Mouse (Mus musculus) E14TG2a.4 (cell line): ENCODE data around the gene Ssbp2.

ENCODE experiments used
- H3K27me3 ChIP-seq: 2 replicates; pipeline ENCODE4 v1.6.1; 2014; ENCODE audit warnings: low read length, control low read depth; ENCODE audit not compliant: insufficient read depth
- H3K36me3 ChIP-seq: 2 replicates; pipeline ENCODE4 v1.6.1; 2014; ENCODE audit warnings: low read length, control low read depth; ENCODE audit not compliant: insufficient read depth
- H3K4me1 ChIP-seq: replicated peaks from 2 replicates; pipeline ENCODE4 v1.6.1; 2014; ENCODE audit warnings: low read depth, low read length, control low read depth
- H3K4me3 ChIP-seq: replicated peaks from 2 replicates; pipeline ENCODE4 v1.5.1; 2014; ENCODE audit warnings: mild to moderate bottlenecking, low read length
- H3K9me3 ChIP-seq: 2 replicates; pipeline ENCODE4 v1.6.1; 2014; ENCODE audit warnings: low read length, control low read depth
- CTCF ChIP-seq: conservative IDR thresholded peaks from 2 replicates; pipeline ENCODE4 v1.5.1; 2014; ENCODE audit warnings: low read length
- NANOG ChIP-seq: IDR thresholded peaks from 2 replicates; pipeline ENCODE4 v1.6.1; 2014; ENCODE audit warnings: borderline replicate concordance, low read length, mixed read lengths
- POU5F1 ChIP-seq: IDR thresholded peaks from 2 replicates; pipeline ENCODE4 v1.6.1; 2014; ENCODE audit warnings: low read length, borderline replicate concordance

The Ssbp2 gene

DNA sequence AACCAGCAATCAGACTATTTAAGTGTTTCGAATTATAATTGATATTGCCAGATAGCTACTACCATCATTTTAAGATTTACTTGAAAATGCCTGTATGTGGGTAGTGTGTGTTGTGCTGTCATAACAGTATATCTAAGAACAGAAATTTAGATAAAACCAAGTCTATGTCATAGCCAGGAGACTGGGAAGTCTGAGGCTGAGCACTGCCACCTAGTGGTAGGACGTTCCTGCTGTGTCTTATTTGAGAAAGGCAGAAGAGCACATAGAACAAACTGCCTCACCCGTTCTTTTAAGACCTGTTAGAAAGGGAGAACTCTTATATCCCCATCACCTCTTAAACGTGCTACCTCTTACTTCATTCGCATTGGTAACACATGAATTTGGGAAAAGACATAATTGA is 176.7 kb downstream of the Ssbp2 start:
- no peaks in the 10 kb centered on the region for H3K27me3 ChIP-seq
- H3K4me3 ChIP-seq: no peak overlapping the region
- TF ChIP-seq POU5F1 (no peak), CTCF (peak; percentile 81), NANOG (no peak)
- H3K36me3 ChIP-seq: no peaks in the 10 kb centered on the region
- H3K9me3 ChIP-seq: no peaks in the 10 kb centered on the region
- no peaks in the 10 kb centered on the region for H3K4me1 ChIP-seq

DNA sequence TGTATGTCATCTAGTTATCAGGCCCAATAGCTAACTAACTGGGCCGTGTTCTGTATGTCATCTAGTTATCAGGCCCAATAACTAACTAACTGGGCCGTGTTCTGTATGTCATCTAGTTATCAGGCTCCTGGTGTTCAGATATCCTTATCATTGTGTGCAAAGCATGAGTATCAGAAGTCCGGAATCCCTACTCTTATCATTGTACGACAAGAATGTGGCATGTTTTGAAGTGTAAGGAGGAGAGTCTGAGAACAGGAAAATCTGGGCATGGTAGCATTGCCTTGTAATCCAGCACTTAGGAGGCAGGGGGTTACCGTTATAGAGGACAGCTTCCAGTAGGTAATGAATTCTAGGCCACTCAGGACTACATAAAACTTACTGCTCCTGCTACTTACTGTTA is 178.8 kb downstream of the Ssbp2 start:
- H3K9me3 ChIP-seq: no peaks in the 10 kb centered on the region
- H3K4me1 ChIP-seq: no peaks in the 10 kb centered on the region
- TF ChIP-seq NANOG (no peak), CTCF (no peak), POU5F1 (no peak)
- H3K4me3 ChIP-seq: no peak overlapping the region
- no peaks in the 10 kb centered on the region for H3K36me3 ChIP-seq
- H3K27me3 ChIP-seq: no peaks in the 10 kb centered on the region

DNA sequence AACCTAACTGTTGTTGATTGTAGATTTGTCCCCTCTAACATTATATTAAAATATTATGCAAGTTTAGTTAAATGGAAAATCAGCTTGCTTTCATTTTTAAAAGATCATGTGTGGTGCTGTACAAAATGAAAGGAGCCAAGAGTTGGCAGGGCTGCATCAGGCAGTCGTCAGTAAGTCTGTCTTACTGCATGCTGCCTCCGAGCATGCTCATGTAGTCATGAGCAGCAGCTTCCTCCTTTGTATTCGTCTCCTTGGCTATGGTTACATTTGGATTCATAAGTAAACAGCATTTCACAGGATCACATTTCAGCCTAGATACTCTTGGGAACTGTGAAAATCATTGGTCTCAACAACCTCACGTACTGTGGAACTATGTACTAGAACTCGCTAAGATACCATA is 180.1 kb downstream of the Ssbp2 start:
- no peaks in the 10 kb centered on the region for H3K36me3 ChIP-seq
- no peaks in the 10 kb centered on the region for H3K27me3 ChIP-seq
- TF ChIP-seq CTCF (no peak), POU5F1 (no peak), NANOG (no peak)
- no peak overlapping the region for H3K4me3 ChIP-seq
- H3K4me1 ChIP-seq: no peaks in the 10 kb centered on the region
- no peaks in the 10 kb centered on the region for H3K9me3 ChIP-seq

GRCm38 (mm10) chr13:91648240-91648639 is 188.2 kb downstream of the Ssbp2 start:
- H3K27me3 ChIP-seq: no peaks in the 10 kb centered on the region
- TF ChIP-seq NANOG: no peak
- TF ChIP-seq CTCF: no peak
- TF ChIP-seq POU5F1: no peak
- H3K4me1 ChIP-seq: peaks cover 10% of the 10 kb centered on the region; the same call in 1 of the 2 replicates
- no peaks in the 10 kb centered on the region for H3K36me3 ChIP-seq
- H3K4me3 ChIP-seq: no peak overlapping the region
- no peaks in the 10 kb centered on the region for H3K9me3 ChIP-seq

DNA sequence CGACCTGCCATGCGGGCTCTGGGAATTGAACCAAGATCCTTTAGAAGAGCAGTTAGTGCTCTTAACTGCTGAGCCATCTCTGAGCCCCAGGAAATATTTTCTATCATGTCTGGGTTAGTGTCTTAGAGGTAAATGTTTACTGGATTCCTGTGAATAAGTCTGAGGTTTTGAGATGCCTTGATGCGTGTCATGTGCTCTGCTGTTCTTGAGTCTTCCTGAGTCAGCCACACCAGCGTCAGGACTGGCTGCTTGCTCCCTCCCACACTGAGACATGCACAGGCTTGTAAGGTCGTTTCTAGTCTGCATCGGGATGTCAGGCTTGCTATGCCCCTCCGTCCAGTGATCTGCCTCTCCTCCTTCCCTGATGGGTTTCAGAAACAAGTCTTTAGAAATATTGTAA is 189.8 kb downstream of the Ssbp2 start:
- H3K9me3 ChIP-seq: no peaks in the 10 kb centered on the region
- no peak overlapping the region for H3K4me3 ChIP-seq
- H3K4me1 ChIP-seq: peaks cover 10% of the 10 kb centered on the region; the same call in 1 of the 2 replicates
- no peaks in the 10 kb centered on the region for H3K27me3 ChIP-seq
- H3K36me3 ChIP-seq: no peaks in the 10 kb centered on the region
- TF ChIP-seq POU5F1 (no peak), CTCF (no peak), NANOG (no peak)

DNA sequence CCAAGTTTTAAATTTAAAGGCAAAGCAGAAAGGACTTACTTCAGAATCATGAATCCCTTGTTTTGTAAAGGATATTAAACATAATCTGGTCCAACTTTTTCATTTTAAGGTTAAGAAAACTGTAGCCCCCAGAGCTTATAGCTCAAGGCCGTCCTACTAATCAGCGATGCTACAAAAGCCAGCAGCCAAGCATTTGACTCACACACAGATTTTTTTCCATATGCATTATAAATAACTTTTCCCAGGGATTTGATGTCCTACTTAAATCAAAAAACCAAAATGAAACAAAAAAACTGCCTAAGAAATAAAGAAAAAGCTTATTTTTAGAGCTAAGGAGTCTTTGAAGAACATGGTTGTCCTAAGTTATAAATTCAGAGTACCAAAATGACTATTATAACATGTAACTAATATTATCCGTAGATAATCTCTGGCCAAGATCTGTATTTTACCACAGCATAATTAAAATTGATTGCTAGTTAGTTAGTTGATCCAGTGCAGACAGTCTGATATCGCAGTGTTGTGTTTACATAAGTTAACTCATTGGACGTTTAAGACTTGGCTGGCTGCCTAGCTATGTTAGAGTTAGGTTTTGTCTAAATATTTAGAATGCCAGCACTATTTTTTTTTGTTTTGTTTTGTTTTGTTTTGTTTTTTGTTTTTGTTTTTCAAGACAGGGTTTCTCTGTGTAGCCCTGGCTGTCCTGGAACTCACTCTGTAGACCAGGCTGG is 201.1 kb downstream of the Ssbp2 start:
- H3K4me1 ChIP-seq: no peaks in the 10 kb centered on the region
- no peaks in the 10 kb centered on the region for H3K27me3 ChIP-seq
- H3K9me3 ChIP-seq: no peaks in the 10 kb centered on the region
- H3K4me3 ChIP-seq: no peak overlapping the region
- TF ChIP-seq CTCF (no peak), POU5F1 (no peak), NANOG (no peak)
- no peaks in the 10 kb centered on the region for H3K36me3 ChIP-seq

DNA sequence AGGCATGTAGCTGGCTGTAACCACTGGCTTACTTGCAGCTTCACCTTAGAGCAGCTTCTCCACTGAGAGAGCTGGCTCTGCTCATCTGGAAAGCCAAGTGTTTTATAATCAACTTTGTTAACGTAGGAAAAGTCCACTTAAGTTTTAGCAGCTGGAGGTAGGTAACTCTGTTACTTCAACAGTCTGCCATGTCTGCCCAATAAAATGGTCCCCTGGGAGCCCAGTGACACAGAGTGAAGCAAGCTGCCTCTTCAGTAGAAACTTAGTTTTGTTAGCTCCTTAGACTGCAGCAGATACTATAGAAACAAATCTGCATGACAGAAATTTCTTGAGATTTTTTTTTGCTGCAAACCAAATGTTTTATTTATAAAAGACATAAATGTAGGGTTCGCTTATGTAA is 202.7 kb downstream of the Ssbp2 start:
- no peak overlapping the region for H3K4me3 ChIP-seq
- H3K4me1 ChIP-seq: no peaks in the 10 kb centered on the region
- TF ChIP-seq NANOG (no peak), POU5F1 (no peak), CTCF (no peak)
- H3K36me3 ChIP-seq: no peaks in the 10 kb centered on the region
- H3K9me3 ChIP-seq: no peaks in the 10 kb centered on the region
- H3K27me3 ChIP-seq: no peaks in the 10 kb centered on the region

DNA sequence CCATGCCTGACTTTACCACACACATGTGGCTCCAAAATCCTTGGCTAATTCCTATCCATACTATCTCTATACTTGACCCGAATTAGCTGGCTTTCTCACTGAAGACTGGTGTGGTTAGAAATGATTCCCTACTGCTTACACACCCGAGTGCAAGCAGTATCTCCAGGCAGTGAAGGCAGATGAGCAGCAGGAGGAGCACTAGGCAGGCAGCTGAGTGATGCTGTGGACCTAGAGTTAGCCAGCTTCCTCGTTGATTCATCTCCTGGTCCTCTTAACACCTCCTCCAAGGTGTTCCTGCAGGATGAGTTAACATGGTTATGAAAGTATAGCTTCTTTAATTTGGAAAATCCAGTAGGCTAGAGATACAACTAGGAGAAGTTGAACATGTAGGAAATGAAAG is 213.2 kb downstream of the Ssbp2 start:
- no peak for TF ChIP-seq POU5F1
- TF ChIP-seq NANOG: no peak
- no peak for TF ChIP-seq CTCF
- Histone ChIP-seq H3K4me1 (no peaks in the 10 kb centered on the region), H3K36me3 (no peaks in the 10 kb centered on the region), H3K4me3 (no peak overlapping the region), H3K27me3 (no peaks in the 10 kb centered on the region), H3K9me3 (no peaks in the 10 kb centered on the region)

GRCm38 (mm10) chr13:91680764-91681437 is 220.8 kb downstream of the Ssbp2 start:
- no peaks in the 10 kb centered on the region for H3K4me1 ChIP-seq
- no peak for TF ChIP-seq CTCF
- TF ChIP-seq POU5F1: no peak
- TF ChIP-seq NANOG: no peak
- no peak overlapping the region for H3K4me3 ChIP-seq
- no peaks in the 10 kb centered on the region for H3K36me3 ChIP-seq
- H3K27me3 ChIP-seq: no peaks in the 10 kb centered on the region
- no peaks in the 10 kb centered on the region for H3K9me3 ChIP-seq
